9 mouse cellular contexts compared by ENCODE assay signal in genomic region chr8:26272675-26273414, GRCm38 (mm10).
DNase-seq lines count a peak whose midpoint lies in the region; ATAC-seq and TF ChIP-seq lines count a peak whose summit lies in the region.
"Had no signal": no experiment of that assay in that cellular context is flagged by ENCODE, and none has a peak within 500 bp of the region (broad histone marks: within the 10 kb centered on the region; RNA-seq: fewer than 3 reads in every experiment).

No protein-coding gene starts in this region.

- peak overlapping the region; percentile 27 for H3K4me3 ChIP-seq in heart, embryonic 12.5 days
- peak overlapping the region; percentile 14; the same call in 1 of the 2 replicates for H3K4me3 ChIP-seq in midbrain, embryonic 10.5 days
- H3K4me3 ChIP-seq in midbrain, postnatal 0 days (ENCODE audit: low read depth, low read length), result no peak overlapping the region
- peak overlapping the region; percentile 10; the same call in 1 of the 2 replicates for H3K4me3 ChIP-seq in limb, embryonic 13.5 days
- H3K4me3 ChIP-seq in stomach, embryonic 15.5 days (replicated peaks), result 0 out of 2 replicates have a peak overlapping the region, but pooled peaks have one; percentile 9

- TF ChIP-seq CTCF in midbrain, postnatal 0 days (IDR thresholded peaks at IDR 0.05), result no peak

- no peak overlapping the region for H3K27ac ChIP-seq in heart, embryonic 12.5 days (ENCODE audit: poor library complexity, severe bottlenecking)
- H3K27ac ChIP-seq in midbrain, embryonic 10.5 days (replicated peaks), result peak overlapping the region; percentile 59
- no peak overlapping the region for H3K27ac ChIP-seq in midbrain, postnatal 0 days (ENCODE audit: low read depth, low read length)
- no peak overlapping the region for H3K27ac ChIP-seq in limb, embryonic 13.5 days
- no peak overlapping the region for H3K27ac ChIP-seq in stomach, embryonic 15.5 days

- peak overlapping the region; percentile 62 for H3K4me2 ChIP-seq in heart, embryonic 12.5 days
- no peak overlapping the region for H3K4me2 ChIP-seq in midbrain, postnatal 0 days (ENCODE audit: low read depth, low read length, poor library complexity, severe bottlenecking)
- H3K4me2 ChIP-seq in limb, embryonic 13.5 days (replicated peaks), result peak overlapping the region; percentile 51
- H3K4me2 ChIP-seq in stomach, embryonic 15.5 days, result peak overlapping the region; percentile 29; the same call in 1 of the 2 replicates

- H3K4me1 ChIP-seq in heart, embryonic 12.5 days (replicated peaks), result peaks cover 13% of the 10 kb centered on the region
- peaks cover 30% of the 10 kb centered on the region for H3K4me1 ChIP-seq in midbrain, embryonic 10.5 days
- H3K4me1 ChIP-seq in midbrain, postnatal 0 days (ENCODE audit: insufficient read depth, low read length), result 0 out of 2 replicates have a peak, but pooled peaks cover 3% of the 10 kb centered on the region
- peaks cover 45% of the 10 kb centered on the region for H3K4me1 ChIP-seq in limb, embryonic 13.5 days
- H3K4me1 ChIP-seq in stomach, embryonic 15.5 days, result no peaks in the 10 kb centered on the region

- no peak for ATAC-seq in heart, embryonic 12.5 days (ENCODE audit: insufficient number of reproducible peaks, low FRiP score)
- ATAC-seq in midbrain, postnatal 0 days (ENCODE audit: low FRiP score), result no peak
- ATAC-seq in limb, embryonic 13.5 days (ENCODE audit: low FRiP score, low read depth), result no peak
- no peak for ATAC-seq in stomach, embryonic 15.5 days (ENCODE audit: insufficient read depth, low FRiP score, low read depth)

- H3K9me3 ChIP-seq in heart, embryonic 12.5 days (replicated peaks), result no peaks in the 10 kb centered on the region
- H3K9me3 ChIP-seq in midbrain, embryonic 10.5 days (replicated peaks), result no peaks in the 10 kb centered on the region
- no peaks in the 10 kb centered on the region for H3K9me3 ChIP-seq in midbrain, postnatal 0 days (ENCODE audit: low read length)
- H3K9me3 ChIP-seq in limb, embryonic 13.5 days, result no peaks in the 10 kb centered on the region
- no peaks in the 10 kb centered on the region for H3K9me3 ChIP-seq in stomach, embryonic 15.5 days

- WGBS in heart, embryonic 12.5 days, result 30% methylated on average over 21 of the region's 21 CpGs
- WGBS in midbrain, embryonic 10.5 days, result 36% methylated on average over 21 of the region's 21 CpGs
- WGBS in midbrain, postnatal 0 days, result 33% methylated on average over 21 of the region's 21 CpGs
- WGBS in limb, embryonic 13.5 days, result 34% methylated on average over 21 of the region's 21 CpGs
- 41% methylated on average over 21 of the region's 21 CpGs for WGBS in stomach, embryonic 15.5 days

- peak overlapping the region; percentile 24; the same call in 1 of the 2 replicates for H3K9ac ChIP-seq in heart, embryonic 12.5 days
- H3K9ac ChIP-seq in midbrain, postnatal 0 days (replicated peaks; ENCODE audit: low read length, poor library complexity, severe bottlenecking), result no peak overlapping the region
- H3K9ac ChIP-seq in limb, embryonic 13.5 days, result no peak overlapping the region
- no peak overlapping the region for H3K9ac ChIP-seq in stomach, embryonic 15.5 days

- peaks cover 55% of the 10 kb centered on the region for H3K27me3 ChIP-seq in heart, embryonic 12.5 days (replicated peaks)
- H3K27me3 ChIP-seq in midbrain, embryonic 10.5 days (ENCODE audit: low read depth, poor library complexity, severe bottlenecking), result peaks cover 22% of the 10 kb centered on the region; the same call in 1 of the 2 replicates
- H3K27me3 ChIP-seq in midbrain, postnatal 0 days (ENCODE audit: insufficient read depth, low read length), result peaks cover 3% of the 10 kb centered on the region; the same call in 1 of the 2 replicates
- H3K27me3 ChIP-seq in limb, embryonic 13.5 days, result peaks cover 12% of the 10 kb centered on the region; the same call in 1 of the 2 replicates
- 0 out of 2 replicates have a peak, but pooled peaks cover 2% of the 10 kb centered on the region for H3K27me3 ChIP-seq in stomach, embryonic 15.5 days (replicated peaks)

- no peaks in the 10 kb centered on the region for H3K36me3 ChIP-seq in heart, embryonic 12.5 days
- H3K36me3 ChIP-seq in midbrain, embryonic 10.5 days, result no peaks in the 10 kb centered on the region
- H3K36me3 ChIP-seq in midbrain, postnatal 0 days (ENCODE audit: insufficient read depth, low read length), result no peaks in the 10 kb centered on the region
- no peaks in the 10 kb centered on the region for H3K36me3 ChIP-seq in limb, embryonic 13.5 days
- no peaks in the 10 kb centered on the region for H3K36me3 ChIP-seq in stomach, embryonic 15.5 days

- DNase-seq in heart, adult 9 months (ENCODE audit: low spot score in 2 of 2), result no peak
- no peak for DNase-seq in midbrain, embryonic 10.5 days (ENCODE audit: low spot score)
- no peak for DNase-seq in midbrain, postnatal 0 days (ENCODE audit: low spot score)
- DNase-seq in adrenal gland, adult 18-20 months (ENCODE audit: low spot score in 2 of 2), result no peak
- no peak for DNase-seq in left cerebral cortex, postnatal 14 days (ENCODE audit: low spot score in 2 of 2)
- DNase-seq: thymus, postnatal 14 days had no signal

- intact Hi-C loops in left cerebral cortex, postnatal 14 days (cut with DNase I), result no loop called here
